Mouse (Mus musculus): ENCODE results near the gene Etnk2. TPM values are rescaled to one million over a fixed set of nuclear protein-coding genes. Genes with fewer than 3 reads are reported as not detected.

The Etnk2 gene
- polyA plus RNA-seq, 1 experiment from 2014 or later = 2.8 TPM

- WGBS = 67% methylated on average over 9 of the region's 9 CpGs
- no peak for ATAC-seq (ENCODE audit: low FRiP score, low TSS enrichment)
- Histone ChIP-seq H3K4me1 (replicated peaks; ENCODE audit: control insufficient read depth, insufficient read depth) (peaks cover 6% of the 10 kb centered on the region; the same call in 1 of the 2 replicates), H3K4me2 (replicated peaks; ENCODE audit: low read depth) (no peak overlapping the region), H3K9ac (ENCODE audit: low read length) (no peak overlapping the region), H3K4me3 (ENCODE audit: low read depth, low read length) (no peak overlapping the region), H3K36me3 (ENCODE audit: control insufficient read depth, insufficient read depth, low read length) (no peaks in the 10 kb centered on the region), H3K27me3 (ENCODE audit: control insufficient read depth, insufficient read depth, low read length) (no peaks in the 10 kb centered on the region), H3K27ac (replicated peaks) (no peak overlapping the region), H3K9me3 (ENCODE audit: control insufficient read depth, low read length) (no peaks in the 10 kb centered on the region)
- no peak for DNase-seq (ENCODE audit: low spot score)
- TF ChIP-seq CTCF (IDR thresholded peaks at IDR 0.05; ENCODE audit: low read depth) (no peak), EP300 (optimal IDR thresholded peaks at IDR 0.05) (no peak)
Observed at GRCm38 (mm10) chr1:133409786-133410185, 46.4 kb downstream of the Etnk2 start.

GRCm38 (mm10) chr1:133411506-133412147 is 48.3 kb downstream of the Etnk2 start:
- no peak for TF ChIP-seq CTCF (IDR thresholded peaks at IDR 0.05; ENCODE audit: low read depth)
- TF ChIP-seq EP300 (optimal IDR thresholded peaks at IDR 0.05) = no peak
- Histone ChIP-seq H3K4me2 (replicated peaks; ENCODE audit: low read depth) (no peak overlapping the region), H3K9ac (ENCODE audit: low read length) (no peak overlapping the region), H3K9me3 (ENCODE audit: control insufficient read depth, low read length) (no peaks in the 10 kb centered on the region), H3K27me3 (ENCODE audit: control insufficient read depth, insufficient read depth, low read length) (no peaks in the 10 kb centered on the region), H3K27ac (replicated peaks) (no peak overlapping the region), H3K36me3 (ENCODE audit: control insufficient read depth, insufficient read depth, low read length) (no peaks in the 10 kb centered on the region), H3K4me3 (ENCODE audit: low read depth, low read length) (no peak overlapping the region), H3K4me1 (replicated peaks; ENCODE audit: control insufficient read depth, insufficient read depth) (peaks cover 6% of the 10 kb centered on the region; the same call in 1 of the 2 replicates)
- WGBS = 82% methylated on average over 8 of the region's 8 CpGs
- DNase-seq (ENCODE audit: low spot score) (no peak), ATAC-seq (ENCODE audit: low FRiP score, low TSS enrichment) (no peak)

- Histone ChIP-seq H3K27me3 (ENCODE audit: control insufficient read depth, insufficient read depth, low read length) (no peaks in the 10 kb centered on the region), H3K4me1 (replicated peaks; ENCODE audit: control insufficient read depth, insufficient read depth) (peaks cover 9% of the 10 kb centered on the region), H3K9me3 (ENCODE audit: control insufficient read depth, low read length) (no peaks in the 10 kb centered on the region), H3K36me3 (ENCODE audit: control insufficient read depth, insufficient read depth, low read length) (no peaks in the 10 kb centered on the region), H3K4me3 (ENCODE audit: low read depth, low read length) (no peak overlapping the region), H3K27ac (replicated peaks) (peak overlapping the region; percentile 77), H3K9ac (ENCODE audit: low read length) (no peak overlapping the region), H3K4me2 (replicated peaks; ENCODE audit: low read depth) (no peak overlapping the region)
- DNase-seq (ENCODE audit: low spot score) (no peak), ATAC-seq (ENCODE audit: low FRiP score, low TSS enrichment) (0 out of 2 replicates have a peak, but pooled peaks have one; percentile 19)
- WGBS = 37% methylated on average over 9 of the region's 9 CpGs
- TF ChIP-seq CTCF (IDR thresholded peaks at IDR 0.05; ENCODE audit: low read depth) = no peak
- peak; percentile 51 for TF ChIP-seq EP300 (optimal IDR thresholded peaks at IDR 0.05)
Observed at GRCm38 (mm10) chr1:133412941-133413340, 49.6 kb downstream of the Etnk2 start.

GRCm38 (mm10) chr1:133415086-133415485 is 51.7 kb downstream of the Etnk2 start:
- ATAC-seq (ENCODE audit: low FRiP score, low TSS enrichment) (no peak), DNase-seq (ENCODE audit: low spot score) (no peak)
- 0 out of 2 replicates have a peak overlapping the region, but pooled peaks have one; percentile 8 for H3K9ac ChIP-seq (ENCODE audit: low read length)
- no peaks in the 10 kb centered on the region for H3K9me3 ChIP-seq (ENCODE audit: control insufficient read depth, low read length)
- H3K27me3 ChIP-seq (ENCODE audit: control insufficient read depth, insufficient read depth, low read length) = no peaks in the 10 kb centered on the region
- no peak overlapping the region for H3K4me3 ChIP-seq (ENCODE audit: low read depth, low read length)
- 39% methylated on average over 7 of the region's 7 CpGs for WGBS
- H3K4me1 ChIP-seq (replicated peaks; ENCODE audit: control insufficient read depth, insufficient read depth) = peaks cover 17% of the 10 kb centered on the region
- H3K27ac ChIP-seq (replicated peaks) = peak overlapping the region; percentile 58
- peak overlapping the region; percentile 8; the same call in 1 of the 2 replicates for H3K4me2 ChIP-seq (replicated peaks; ENCODE audit: low read depth)
- no peaks in the 10 kb centered on the region for H3K36me3 ChIP-seq (ENCODE audit: control insufficient read depth, insufficient read depth, low read length)
- TF ChIP-seq CTCF (IDR thresholded peaks at IDR 0.05; ENCODE audit: low read depth) = no peak
- no peak for TF ChIP-seq EP300 (optimal IDR thresholded peaks at IDR 0.05)

- H3K27ac ChIP-seq (replicated peaks) = peak overlapping the region; percentile 58
- ATAC-seq (ENCODE audit: low FRiP score, low TSS enrichment) = peak; percentile 13; the same call in 1 of the 2 replicates
Observed at GRCm38 (mm10) chr1:133415505-133415904, 52.1 kb downstream of the Etnk2 start.

GRCm38 (mm10) chr1:133416472-133416871 is 53.1 kb downstream of the Etnk2 start:
- Histone ChIP-seq H3K9ac (ENCODE audit: low read length) (no peak overlapping the region), H3K4me2 (replicated peaks; ENCODE audit: low read depth) (no peak overlapping the region), H3K27me3 (ENCODE audit: control insufficient read depth, insufficient read depth, low read length) (no peaks in the 10 kb centered on the region), H3K27ac (replicated peaks) (peak overlapping the region; percentile 70), H3K9me3 (ENCODE audit: control insufficient read depth, low read length) (no peaks in the 10 kb centered on the region), H3K4me3 (ENCODE audit: low read depth, low read length) (no peak overlapping the region), H3K4me1 (replicated peaks; ENCODE audit: control insufficient read depth, insufficient read depth) (peaks cover 17% of the 10 kb centered on the region), H3K36me3 (ENCODE audit: control insufficient read depth, insufficient read depth, low read length) (no peaks in the 10 kb centered on the region)
- no peak for DNase-seq (ENCODE audit: low spot score)
- 78% methylated on average over 7 of the region's 7 CpGs for WGBS
- TF ChIP-seq EP300 (optimal IDR thresholded peaks at IDR 0.05) (no peak), CTCF (IDR thresholded peaks at IDR 0.05; ENCODE audit: low read depth) (no peak)
- no peak for ATAC-seq (ENCODE audit: low FRiP score, low TSS enrichment)

More at GRCm38 (mm10) chr1:133415505-133415904, 52.1 kb downstream of the Etnk2 start:
- Histone ChIP-seq H3K36me3 (ENCODE audit: control insufficient read depth, insufficient read depth, low read length) (no peaks in the 10 kb centered on the region), H3K27me3 (ENCODE audit: control insufficient read depth, insufficient read depth, low read length) (no peaks in the 10 kb centered on the region), H3K4me3 (ENCODE audit: low read depth, low read length) (no peak overlapping the region), H3K9ac (ENCODE audit: low read length) (0 out of 2 replicates have a peak overlapping the region, but pooled peaks have one; percentile 8), H3K9me3 (ENCODE audit: control insufficient read depth, low read length) (no peaks in the 10 kb centered on the region), H3K4me1 (replicated peaks; ENCODE audit: control insufficient read depth, insufficient read depth) (peaks cover 17% of the 10 kb centered on the region), H3K4me2 (replicated peaks; ENCODE audit: low read depth) (peak overlapping the region; percentile 8; the same call in 1 of the 2 replicates)
- TF ChIP-seq CTCF (IDR thresholded peaks at IDR 0.05; ENCODE audit: low read depth) (no peak), EP300 (optimal IDR thresholded peaks at IDR 0.05) (no peak)
- 62% methylated on average over 6 of the region's 6 CpGs for WGBS
- DNase-seq (ENCODE audit: low spot score) = no peak

Data from stomach, postnatal 0 days (tissue).